Mouse (Mus musculus) MEL (cell line): ENCODE results near the gene Tsx.

Source experiments
- CTCF ChIP-seq, 3 experiments: IDR thresholded peaks in 2 of 3; conservative IDR thresholded peaks in 1 of 3; 2 replicates each; pipeline ENCODE4 v1.5.1; 2011 to 2012; ENCODE audit warnings: low read length in 3 of 3, low read depth in 2 of 3, mild to moderate bottlenecking in 2 of 3, improper control_type of control experiment in 1 of 3, inconsistent platforms in 1 of 3, mixed read lengths in 1 of 3, moderate library complexity in 1 of 3; ENCODE audit not compliant: control insufficient read depth in 1 of 3, insufficient read depth in 1 of 3, poor library complexity in 1 of 3, severe bottlenecking in 1 of 3
- POLR2A ChIP-seq, 2 experiments: IDR thresholded peaks; 2 replicates each; pipeline ENCODE4 v1.6.1; 2011 to 2012; ENCODE audit warnings: low read length in 2 of 2, mild to moderate bottlenecking in 2 of 2, control low read depth in 1 of 2, improper control_type of control experiment in 1 of 2, low read depth in 1 of 2, moderate library complexity in 1 of 2; ENCODE audit not compliant: control insufficient read depth in 1 of 2, insufficient read depth in 1 of 2, poor library complexity in 1 of 2
- USF1 ChIP-seq: IDR thresholded peaks from 2 replicates; pipeline ENCODE4 v1.6.1; 2014; ENCODE audit warnings: low read depth, mild to moderate bottlenecking, inconsistent platforms, low read length, improper control_type of control experiment, moderate library complexity
- ZC3H11A ChIP-seq: IDR thresholded peaks from 2 replicates; pipeline ENCODE4 v1.6.1; 2012; ENCODE audit warnings: low read depth, mild to moderate bottlenecking, inconsistent platforms, low read length, improper control_type of control experiment

DNA sequence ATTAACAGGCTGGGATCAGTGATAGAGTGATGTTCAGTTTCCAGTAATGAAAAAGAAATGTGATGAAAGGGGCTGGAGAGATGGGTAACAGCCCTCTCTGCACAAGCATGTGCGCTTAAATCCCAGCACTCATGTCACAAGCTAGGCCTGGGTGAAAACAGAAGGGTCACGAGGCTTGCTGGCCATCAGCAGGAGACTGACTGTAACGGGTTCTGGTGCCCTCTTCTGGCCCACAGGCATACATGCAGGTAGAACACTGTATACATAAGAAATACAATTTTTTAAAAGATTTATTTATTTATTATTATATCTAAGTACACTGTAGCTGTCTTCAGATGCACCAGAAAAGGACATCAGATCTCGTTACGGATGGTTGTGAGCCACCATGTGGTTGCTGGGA, 40.0 kb upstream of the Tsx start:
- TF ChIP-seq CTCF (IDR thresholded peaks at IDR 0.05 in 2 of 3, conservative IDR thresholded peaks at IDR 0.05 in 1 of 3; ENCODE audit: control insufficient read depth in 1 of 3, insufficient read depth in 1 of 3, low read depth in 2 of 3, low read length in 3 of 3, poor library complexity in 1 of 3, severe bottlenecking in 1 of 3), result peak; percentile 5 to 44 (median 29); a peak in 4 of 6 replicates
- no peak for TF ChIP-seq POLR2A (IDR thresholded peaks at IDR 0.05; ENCODE audit: control insufficient read depth in 1 of 2, insufficient read depth in 1 of 2, low read depth in 1 of 2, low read length in 2 of 2, poor library complexity in 1 of 2)
- TF ChIP-seq ZC3H11A, result no peak
- no peak for TF ChIP-seq USF1
